ENCODE assay signal across 13 mouse cellular contexts in genomic region chr11:106098223-106098622, GRCm38 (mm10). TPM values are rescaled to one million over a fixed set of nuclear protein-coding genes. Genes with fewer than 3 reads are reported as not detected.
A peak's percentile ranks its signal among the peaks of the same experiment; 100 is the strongest.
DNase-seq lines count a peak whose midpoint lies in the region; ATAC-seq and TF ChIP-seq lines count a peak whose summit lies in the region.
"Had no signal": no experiment of that assay in that cellular context is flagged by ENCODE, and none has a peak within 500 bp of the region (broad histone marks: within the 10 kb centered on the region; RNA-seq: fewer than 3 reads in every experiment).

No protein-coding gene starts in this region.

- TF ChIP-seq CTCF in forebrain, postnatal 0 days (IDR thresholded peaks at IDR 0.05; ENCODE audit: low read depth): no peak

- WGBS in macrophage (ENCODE audit: missing documents): 33% methylated on average over 1 of the region's 1 CpGs
- WGBS in forebrain, postnatal 0 days: 87% methylated on average over 1 of the region's 1 CpGs

- no peak overlapping the region for H3K9ac ChIP-seq in forebrain, postnatal 0 days
- H3K9ac ChIP-seq: neural tube, embryonic 15.5 days had no signal

- H3K4me3 ChIP-seq in megakaryocyte, embryonic 14.5 days (replicated peaks): peak overlapping the region; percentile 82
- no peak overlapping the region for H3K4me3 ChIP-seq in macrophage (ENCODE audit: inconsistent target)
- no peak overlapping the region for H3K4me3 ChIP-seq in forebrain, postnatal 0 days (ENCODE audit: low read depth, low read length)
- H3K4me3 ChIP-seq: neural tube, embryonic 15.5 days had no signal

- no peaks in the 10 kb centered on the region for H3K27me3 ChIP-seq in megakaryocyte, embryonic 14.5 days (replicated peaks)
- no peaks in the 10 kb centered on the region for H3K27me3 ChIP-seq in forebrain, postnatal 0 days (ENCODE audit: insufficient read depth, low read length)
- H3K27me3 ChIP-seq: neural tube, embryonic 15.5 days had no signal

- peaks cover 99% of the 10 kb centered on the region for H3K79me2 ChIP-seq in macrophage (ENCODE audit: inconsistent target)

- no peak for ATAC-seq in megakaryocyte, adult 5-6 weeks (ENCODE audit: poor library complexity, severe bottlenecking)
- no peak for ATAC-seq in forebrain, postnatal 0 days

- intact Hi-C loops in heart, postnatal 10 days (cut with DNase I): loop anchor here (2.0 kb wide), 1 partner anchor 13 kb away; the partner anchor contains the start of gene Map3k3

- H3K4me1 ChIP-seq in megakaryocyte, embryonic 14.5 days: peaks cover 40% of the 10 kb centered on the region
- no peaks in the 10 kb centered on the region for H3K4me1 ChIP-seq in forebrain, postnatal 0 days (ENCODE audit: insufficient read depth)
- H3K4me1 ChIP-seq: neural tube, embryonic 15.5 days had no signal

- no peak overlapping the region for H3K4me2 ChIP-seq in forebrain, postnatal 0 days (ENCODE audit: low read depth)
- H3K4me2 ChIP-seq: midbrain, embryonic 11.5 days; neural tube, embryonic 15.5 days had no signal

- peak overlapping the region; percentile 76 for H3K27ac ChIP-seq in macrophage
- no peak overlapping the region for H3K27ac ChIP-seq in forebrain, postnatal 0 days (ENCODE audit: low read depth, low read length)
- H3K27ac ChIP-seq: neural tube, embryonic 15.5 days had no signal

- H3K9me3 ChIP-seq in megakaryocyte, embryonic 14.5 days: no peaks in the 10 kb centered on the region
- H3K9me3 ChIP-seq in forebrain, postnatal 0 days (ENCODE audit: low read length): no peaks in the 10 kb centered on the region
- H3K9me3 ChIP-seq: neural tube, embryonic 15.5 days had no signal

- peak; percentile 17 for DNase-seq in adrenal gland, postnatal 14 days
- no peak for DNase-seq in adrenal gland, adult 8-10 months
- peak; percentile 55 to 57 for DNase-seq in heart, postnatal 10 days
- DNase-seq in forebrain, postnatal 0 days: no peak
- DNase-seq in right cerebral cortex, postnatal 10 days (ENCODE audit: low spot score in 2 of 2): no peak
- DNase-seq: adrenal gland, postnatal 36 days; cerebellum, postnatal 14 days; gastrocnemius, postnatal 10 days had no signal

- H3K36me3 ChIP-seq in megakaryocyte, embryonic 14.5 days (replicated peaks; ENCODE audit: low read length): peaks cover 31% of the 10 kb centered on the region
- H3K36me3 ChIP-seq in macrophage (ENCODE audit: inconsistent target): no peaks in the 10 kb centered on the region
- H3K36me3 ChIP-seq in forebrain, postnatal 0 days (ENCODE audit: insufficient read depth): no peaks in the 10 kb centered on the region
- H3K36me3 ChIP-seq: neural tube, embryonic 15.5 days had no signal

RNA-seq across cellular contexts. Expression of gene Map3k3, which starts 13.8 kb away (rescaled TPM):
- total RNA-seq in adrenal gland, postnatal 14 days (2021): 41.6 and 55.1 TPM in 2 replicates
- total RNA-seq in adrenal gland, adult 8-10 months (2022): 10 to 100 TPM; 41.7 to 58.2 (median 47.2) TPM
- 1.5 and 1.6 TPM in 2 replicates for polyA plus RNA-seq in megakaryocyte, embryonic 14.5 days (2012; ENCODE audit: insufficient read depth, low replicate concordance)
- total RNA-seq in megakaryocyte, adult 5-6 weeks (2015): 45.0 and 50.4 TPM in 2 replicates
- total RNA-seq in megakaryocyte, adult 5-6 weeks (2017): 67.4 and 81.8 TPM in 2 replicates
- 10 to 100 TPM; 50.5 to 50.6 TPM for total RNA-seq in heart, postnatal 10 days (2021)
- total RNA-seq in macrophage (2018; cell fraction: chromatin; rRNA removed): 100 to 1,000 TPM in 18 of 26 experiments, 10 to 100 TPM in 8; 57.7 to 179 (median 131) TPM
- total RNA-seq in macrophage (2018; cell fraction: cytosol; rRNA removed): 10 to 100 TPM; 43.2 to 66.4 (median 60.0) TPM
- 100 to 1,000 TPM in 8 of 26 experiments, 10 to 100 TPM in 18; 44.3 to 138 (median 89.0) TPM for total RNA-seq in macrophage (2018; cell fraction: nucleus; rRNA removed)
- 47.7 to 51.9 TPM (median 49.8 TPM) in 3 replicates for polyA plus RNA-seq in macrophage (2018)
- 29.2 and 32.9 TPM in 2 replicates for total RNA-seq in forebrain, postnatal 0 days (2014; rRNA removed)
- 6.7 and 8.5 TPM in 2 replicates for polyA plus RNA-seq in forebrain, postnatal 0 days (2015; fragmentation: Nextera tagmentation; extraction: Ambion mirVana)

RNA-seq across cellular contexts. Expression of gene Taco1, which starts 32.4 kb away (rescaled TPM):
- 41.4 and 47.1 TPM in 2 replicates for total RNA-seq in adrenal gland, postnatal 14 days (2021)
- total RNA-seq in adrenal gland, adult 8-10 months (2022): 10 to 100 TPM; 26.3 to 38.6 (median 33.1) TPM
- 2.7 and 3.8 TPM in 2 replicates for polyA plus RNA-seq in megakaryocyte, embryonic 14.5 days (2012; ENCODE audit: insufficient read depth, low replicate concordance)
- total RNA-seq in megakaryocyte, adult 5-6 weeks (2015): 2.9 and 4.2 TPM in 2 replicates
- 9.3 and 10.2 TPM in 2 replicates for total RNA-seq in megakaryocyte, adult 5-6 weeks (2017)
- total RNA-seq in heart, postnatal 10 days (2021): 10 to 100 TPM; 49.4 to 50.1 TPM
- total RNA-seq in macrophage (2018; cell fraction: chromatin; rRNA removed): 1 to 10 TPM; 1.9 to 8.9 (median 4.9) TPM
- total RNA-seq in macrophage (2018; cell fraction: cytosol; rRNA removed): 10 to 100 TPM in 11 of 26 experiments, 1 to 10 TPM in 15; 2.5 to 14.2 (median 9.2) TPM
- 10 to 100 TPM in 2 of 26 experiments, 1 to 10 TPM in 24; 2.4 to 11.2 (median 5.4) TPM for total RNA-seq in macrophage (2018; cell fraction: nucleus; rRNA removed)
- 9.9 to 15.0 TPM (median 13.6 TPM) in 3 replicates for polyA plus RNA-seq in macrophage (2018)
- total RNA-seq in forebrain, postnatal 0 days (2014; rRNA removed): 17.4 and 18.1 TPM in 2 replicates
- 2.9 and 5.0 TPM in 2 replicates for polyA plus RNA-seq in forebrain, postnatal 0 days (2015; fragmentation: Nextera tagmentation; extraction: Ambion mirVana)

Comparison
In these comparisons a context has a peak if more than half of its experiments do, and no peak if none do; other contexts are left out.
1. DNase-seq: peak in adrenal gland, postnatal 14 days (single experiment) and heart, postnatal 10 days (2 of 2); none in adrenal gland, adult 8-10 months (single experiment), forebrain, postnatal 0 days (single experiment) and right cerebral cortex, postnatal 10 days (0 of 2).